Mouse (Mus musculus) CH12.LX (cell line): ENCODE measurements around the gene Rcc1l. TPM values are rescaled to one million over a fixed set of nuclear protein-coding genes. Genes with fewer than 3 reads are reported as not detected.

Source experiments
- DNase-seq: peaks from one replicate; pipeline ENCODE4 v3.0.0-alpha.2; 2013; ENCODE audit errors: extremely low read depth
- H3K27ac ChIP-seq: 2 replicates; pipeline ENCODE4 v1.5.1; 2012; ENCODE audit warnings: low read depth, mild to moderate bottlenecking, control low read depth, moderate library complexity; ENCODE audit not compliant: insufficient read depth
- H3K27me3 ChIP-seq: replicated peaks from 2 replicates; pipeline ENCODE3; 2012; ENCODE audit warnings: inconsistent platforms
- H3K36me3 ChIP-seq, 2 experiments: replicated peaks in 1 of 2; 2 replicates each; pipeline versions ENCODE3 to v1.6.1; 2012; ENCODE audit warnings: inconsistent platforms in 1 of 2, low read length in 1 of 2, mild to moderate bottlenecking in 1 of 2, mixed read lengths in 1 of 2, moderate library complexity in 1 of 2; ENCODE audit not compliant: control insufficient read depth in 1 of 2, insufficient read depth in 1 of 2
- H3K4me1 ChIP-seq, 2 experiments: 2 replicates each; pipeline ENCODE4 v1.6.1; 2012; ENCODE audit warnings: inconsistent platforms in 1 of 2, moderate library complexity in 1 of 2; ENCODE audit not compliant: insufficient read depth in 2 of 2, control insufficient read depth in 1 of 2
- H3K4me2 ChIP-seq: 2 replicates; pipeline ENCODE4 v1.6.1; 2012; ENCODE audit warnings: low read depth, mild to moderate bottlenecking, control low read depth; ENCODE audit not compliant: poor library complexity, insufficient read depth, severe bottlenecking
- H3K4me3 ChIP-seq, 3 experiments: fragments of 150-350 bp in 1 of 3; sonication (generic) in 1 of 3; replicated peaks in 1 of 3; 2 replicates each; pipeline versions ENCODE3 to v1.5.1; 2011 to 2012; ENCODE audit warnings: low read depth in 2 of 3, low read length in 2 of 3, mild to moderate bottlenecking in 2 of 3, moderate library complexity in 2 of 3, control low read depth in 1 of 3, improper control_type of control experiment in 1 of 3, inconsistent platforms in 1 of 3, mixed read lengths in 1 of 3; ENCODE audit not compliant: poor library complexity in 1 of 3
- H3K79me2 ChIP-seq: replicated peaks from 2 replicates; pipeline ENCODE4 v1.6.1; 2012; ENCODE audit warnings: mild to moderate bottlenecking, moderate library complexity; ENCODE audit not compliant: control insufficient read depth, poor library complexity, insufficient read depth, severe bottlenecking; ENCODE audit errors: extremely low read depth
- H3K9ac ChIP-seq: 2 replicates; pipeline ENCODE4 v1.6.1; 2012; ENCODE audit warnings: low read depth, mild to moderate bottlenecking, control low read depth, moderate library complexity; ENCODE audit not compliant: insufficient read depth
- H3K9me3 ChIP-seq: replicated peaks from 2 replicates; pipeline ENCODE3; 2012; ENCODE audit warnings: low read length, inconsistent platforms, mixed read lengths
- BHLHE40 ChIP-seq: IDR thresholded peaks from 2 replicates; pipeline ENCODE4 v1.6.1; 2011; ENCODE audit warnings: mild to moderate bottlenecking, low read depth, low read length, improper control_type of control experiment
- CTCF ChIP-seq, 2 experiments: IDR thresholded peaks in 1 of 2; conservative IDR thresholded peaks in 1 of 2; 2 replicates each; pipeline ENCODE4 v1.5.1; 2011 to 2012; ENCODE audit warnings: low read depth in 2 of 2, low read length in 2 of 2, improper control_type of control experiment in 1 of 2, inconsistent platforms in 1 of 2, mild to moderate bottlenecking in 1 of 2, moderate library complexity in 1 of 2
- E2F4 ChIP-seq: IDR thresholded peaks from 2 replicates; pipeline ENCODE4 v1.6.1; 2011; ENCODE audit warnings: low read depth, low read length, improper control_type of control experiment; ENCODE audit not compliant: insufficient replicate concordance
- ELF1 ChIP-seq: IDR thresholded peaks from 2 replicates; pipeline ENCODE4 v1.6.1; 2014; ENCODE audit warnings: low read depth, mild to moderate bottlenecking, inconsistent platforms, low read length, improper control_type of control experiment
- ETS1 ChIP-seq: conservative IDR thresholded peaks from 2 replicates; pipeline ENCODE4 v1.6.1; 2012; ENCODE audit warnings: low read depth, mild to moderate bottlenecking, inconsistent platforms, low read length, improper control_type of control experiment, moderate library complexity
- MAX ChIP-seq: IDR thresholded peaks from 2 replicates; pipeline ENCODE4 v1.6.1; 2011; ENCODE audit warnings: low read length, improper control_type of control experiment
- MEF2A ChIP-seq: IDR thresholded peaks from 2 replicates; pipeline ENCODE4 v1.6.1; 2014; ENCODE audit warnings: low read depth, mild to moderate bottlenecking, inconsistent platforms, low read length, improper control_type of control experiment, borderline replicate concordance
- MYC ChIP-seq: IDR thresholded peaks from 2 replicates; pipeline ENCODE4 v1.6.1; 2011; ENCODE audit warnings: low read depth, mild to moderate bottlenecking, improper control_type of control experiment, low read length
- NRF1 ChIP-seq: IDR thresholded peaks from 2 replicates; pipeline ENCODE4 v1.6.1; 2014; ENCODE audit warnings: low read depth, mild to moderate bottlenecking, inconsistent platforms, low read length, improper control_type of control experiment, moderate library complexity
- PAX5 ChIP-seq: IDR thresholded peaks from 2 replicates; pipeline ENCODE4 v1.6.1; 2012; ENCODE audit warnings: low read length, inconsistent platforms, mixed read lengths
- POLR2A ChIP-seq: IDR thresholded peaks from 2 replicates; pipeline ENCODE4 v1.6.1; 2011; ENCODE audit warnings: low read depth, mild to moderate bottlenecking, improper control_type of control experiment, low read length
- POLR2AphosphoS2 ChIP-seq: IDR thresholded peaks from 2 replicates; pipeline ENCODE4 v1.6.1; 2011; ENCODE audit warnings: low read depth, low read length, improper control_type of control experiment
- RAD21 ChIP-seq: IDR thresholded peaks from 2 replicates; pipeline ENCODE4 v1.6.1; 2011; ENCODE audit warnings: low read depth, mild to moderate bottlenecking, low read length, improper control_type of control experiment, moderate library complexity
- SIN3A ChIP-seq: IDR thresholded peaks from 2 replicates; pipeline ENCODE4 v1.6.1; 2012; ENCODE audit warnings: low read length, improper control_type of control experiment, inconsistent platforms
- SMC3 ChIP-seq: IDR thresholded peaks from 2 replicates; pipeline ENCODE4 v1.6.1; 2011; ENCODE audit warnings: low read depth, low read length, improper control_type of control experiment
- UBTF ChIP-seq: IDR thresholded peaks from 2 replicates; pipeline ENCODE4 v1.6.1; 2012; ENCODE audit warnings: low read depth, mild to moderate bottlenecking, inconsistent platforms, low read length, improper control_type of control experiment, moderate library complexity
- USF2 ChIP-seq: conservative IDR thresholded peaks from 2 replicates; pipeline ENCODE4 v1.6.1; 2011; ENCODE audit warnings: low read depth, low read length, improper control_type of control experiment
- dilution Hi-C: fragments of 300-500 bp; cut with MboI; formaldehyde crosslinking; loops from 2 replicates; pipeline ENCODE4 v1.14.3; 2020; ENCODE audit warnings: low sequenced_read_pairs; ENCODE audit not compliant: extremely low pct_unique_long_range_greater_than_20kb, extremely low pct_ligation_motif_present
- in situ Hi-C: fragments of 300-500 bp; cut with MboI; formaldehyde crosslinking; loops from 3 replicates; pipeline ENCODE4 v1.14.3; 2019; ENCODE audit warnings: low sequenced_read_pairs, low pct_ligation_motif_present, low pct_unique_long_range_greater_than_20kb, mixed read lengths
- polyA plus RNA-seq: library from polyadenylated mRNA; unstranded; fragments of >175 nt; gene quantifications from 2 replicates; pipeline ENCODE4 v1.2.1, GENCODE M21; 2012; ENCODE audit warnings: low read depth; ENCODE audit not compliant: insufficient read length
- total RNA-seq, 2 experiments: library from RNA; depleted of rRNA; stranded (reverse); fragments of 300-350 nt in 1 of 2; fragments of >200 nt in 1 of 2; gene quantifications; 2 replicates each; pipeline ENCODE4 v1.2.3; 2012 to 2014

The Rcc1l gene
- total and polyA plus RNA-seq, 3 experiments = 24.6 to 42.7 (median 31.0) TPM

DNA sequence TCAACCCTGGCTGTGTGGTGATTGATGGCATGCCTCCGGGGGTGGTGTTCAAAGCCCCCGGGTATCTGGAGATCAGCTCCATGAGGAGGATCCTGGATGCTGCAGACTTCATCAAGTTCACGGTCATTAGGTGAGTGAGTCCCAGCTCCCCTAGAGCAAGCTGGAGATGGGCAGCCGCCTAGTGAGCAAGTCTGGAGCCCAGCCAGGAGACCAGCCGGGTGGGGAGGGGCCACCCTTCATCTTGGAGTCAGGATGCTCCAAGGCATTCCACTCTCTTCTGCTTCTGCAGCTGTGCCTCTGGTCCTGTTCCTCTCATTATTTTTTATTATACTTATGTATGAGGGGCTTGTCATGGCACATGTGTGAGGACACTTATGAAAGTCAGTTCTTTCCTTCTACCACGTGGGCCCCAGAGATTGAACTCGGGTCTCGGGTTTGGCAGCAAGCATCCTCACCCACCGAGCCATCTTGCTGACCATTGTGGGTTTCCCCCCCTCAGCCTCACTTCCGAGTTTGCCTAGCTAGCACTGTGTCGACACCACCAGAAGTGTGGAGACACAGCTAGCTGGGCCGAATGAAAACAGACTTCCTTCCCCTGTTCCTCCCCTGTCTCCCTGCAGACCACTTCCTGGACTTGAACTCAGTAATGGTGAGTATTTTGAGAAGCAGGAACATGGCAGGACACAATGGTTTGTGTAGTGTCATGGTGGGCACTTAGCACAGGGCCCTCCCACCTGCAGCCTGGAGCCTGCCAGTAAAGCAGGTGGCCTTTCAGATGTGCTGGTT, 37.6 kb upstream of the Rcc1l start:
- Histone ChIP-seq H3K79me2 (no peaks in the 10 kb centered on the region), H3K36me3 (peaks cover 22 to 59% of the 10 kb centered on the region in 2 experiments), H3K9ac (no peak overlapping the region), H3K9me3 (peaks cover 18% of the 10 kb centered on the region), H3K4me3 (no peak overlapping the region), H3K4me2 (no peak overlapping the region), H3K27ac (peak overlapping the region; percentile 19; the same call in 1 of the 2 replicates), H3K27me3 (no peaks in the 10 kb centered on the region), H3K4me1 (peaks cover 7 to 24% of the 10 kb centered on the region in 2 experiments)
- dilution Hi-C loops (no loop called here), in situ Hi-C loops (no loop called here)
- no peak for DNase-seq
- no peak for TF ChIP-seq BHLHE40
- no peak for TF ChIP-seq SIN3A
- no peak for TF ChIP-seq SMC3
- no peak for TF ChIP-seq ELF1
- no peak for TF ChIP-seq MEF2A
- no peak for TF ChIP-seq RAD21
- TF ChIP-seq POLR2AphosphoS2 = 0 out of 2 replicates have a peak, but pooled peaks have one; percentile 0

- in situ Hi-C loops (no loop called here), dilution Hi-C loops (no loop called here)
- H3K27ac ChIP-seq = no peak overlapping the region
- TF ChIP-seq SMC3 (no peak), POLR2AphosphoS2 (no peak), ETS1 (no peak), USF2 (no peak), MYC (no peak), POLR2A (no peak), E2F4 (no peak), UBTF (no peak), MAX (no peak), NRF1 (no peak), PAX5 (no peak), CTCF (conservative IDR thresholded peaks at IDR 0.05 in 1 of 2, IDR thresholded peaks at IDR 0.05 in 1 of 2; ENCODE audit: low read depth in 2 of 2, low read length in 2 of 2) (no peak)
- H3K79me2 ChIP-seq = no peaks in the 10 kb centered on the region
- H3K27me3 ChIP-seq = no peaks in the 10 kb centered on the region
- no peak for DNase-seq
- H3K4me3 ChIP-seq = no peak overlapping the region
- H3K9ac ChIP-seq = no peak overlapping the region
- peaks cover 7 to 16% of the 10 kb centered on the region in 2 experiments for H3K4me1 ChIP-seq
- peaks cover 5 to 34% of the 10 kb centered on the region in 2 experiments for H3K36me3 ChIP-seq
- peaks cover 6% of the 10 kb centered on the region for H3K9me3 ChIP-seq
- no peak overlapping the region for H3K4me2 ChIP-seq
Measured at GRCm38 (mm10) chr5:134209931-134210554, 33.5 kb upstream of the Rcc1l start.
